Mouse (Mus musculus) MEL (cell line): Measurements from ENCODE around the gene Fam173a. TPM values are rescaled to one million over a fixed set of nuclear protein-coding genes. Genes with fewer than 3 reads are reported as not detected.

Source experiments
- DNase-seq: peaks from one replicate; pipeline ENCODE4 v3.0.0; 2011; ENCODE audit warnings: low read depth, low spot score
- H3K27ac ChIP-seq: 2 replicates; pipeline ENCODE4 v1.5.1; 2012; ENCODE audit warnings: low read depth, mild to moderate bottlenecking, control low read depth, low read length, moderate library complexity; ENCODE audit not compliant: control insufficient read depth
- H3K27me3 ChIP-seq, 2 experiments: fragments of 150-350 bp in 1 of 2; sonication (generic) in 1 of 2; 2 replicates each; pipeline ENCODE4 v1.6.1; 2012; ENCODE audit warnings: low read length in 2 of 2, mild to moderate bottlenecking in 2 of 2, improper control_type of control experiment in 1 of 2, moderate library complexity in 1 of 2; ENCODE audit not compliant: insufficient read depth in 2 of 2, control insufficient read depth in 1 of 2
- H3K36me3 ChIP-seq, 2 experiments: 2 replicates each; pipeline ENCODE4 v1.6.1; 2012 to 2014; ENCODE audit warnings: low read length in 2 of 2, improper control_type of control experiment in 1 of 2, inconsistent platforms in 1 of 2, mild to moderate bottlenecking in 1 of 2; ENCODE audit not compliant: insufficient read depth in 2 of 2, control insufficient read depth in 1 of 2
- H3K4me1 ChIP-seq, 2 experiments: fragments of 150-350 bp in 1 of 2; sonication (generic) in 1 of 2; 2 replicates each; pipeline ENCODE4 v1.6.1; 2012; ENCODE audit warnings: low read length in 2 of 2, improper control_type of control experiment in 1 of 2, mild to moderate bottlenecking in 1 of 2; ENCODE audit not compliant: insufficient read depth in 2 of 2, control insufficient read depth in 1 of 2
- H3K4me3 ChIP-seq, 2 experiments: fragments of 150-350 bp in 1 of 2; sonication (generic) in 1 of 2; 2 replicates each; pipeline ENCODE4 v1.5.1; 2012; ENCODE audit warnings: low read depth in 2 of 2, low read length in 2 of 2, mild to moderate bottlenecking in 2 of 2, moderate library complexity in 2 of 2, control low read depth in 1 of 2, improper control_type of control experiment in 1 of 2; ENCODE audit not compliant: control insufficient read depth in 1 of 2, insufficient read depth in 1 of 2
- H3K79me2 ChIP-seq: 2 replicates; pipeline ENCODE4 v1.6.1; 2012; ENCODE audit warnings: mild to moderate bottlenecking, low read length, moderate library complexity; ENCODE audit not compliant: control insufficient read depth, poor library complexity, insufficient read depth
- H3K9ac ChIP-seq: 2 replicates; pipeline ENCODE4 v1.6.1; 2012; ENCODE audit warnings: low read depth, mild to moderate bottlenecking, control low read depth, low read length, moderate library complexity; ENCODE audit not compliant: control insufficient read depth, poor library complexity, severe bottlenecking
- H3K9me3 ChIP-seq: fragments of 150-350 bp; sonication (generic); replicated peaks from 2 replicates; pipeline ENCODE4 v1.6.1; 2012; ENCODE audit warnings: mild to moderate bottlenecking, low read length, improper control_type of control experiment, moderate library complexity; ENCODE audit not compliant: insufficient read depth
- CHD2 ChIP-seq: IDR thresholded peaks from 2 replicates; pipeline ENCODE4 v1.6.1; 2011; ENCODE audit warnings: low read length, improper control_type of control experiment
- EP300 ChIP-seq, 2 experiments: IDR thresholded peaks; 2 replicates each; pipeline ENCODE4 v1.6.1; 2011; ENCODE audit warnings: improper control_type of control experiment in 2 of 2, low read length in 2 of 2, low read depth in 1 of 2, mild to moderate bottlenecking in 1 of 2
- JUND ChIP-seq: IDR thresholded peaks from 2 replicates; pipeline ENCODE4 v1.6.1; 2011; ENCODE audit warnings: low read depth, mild to moderate bottlenecking, improper control_type of control experiment, low read length
- MEF2A ChIP-seq: IDR thresholded peaks from 2 replicates; pipeline ENCODE4 v1.6.1; 2014; ENCODE audit warnings: low read depth, mild to moderate bottlenecking, inconsistent platforms, low read length, improper control_type of control experiment; ENCODE audit not compliant: poor library complexity, insufficient replicate concordance, severe bottlenecking; ENCODE audit errors: extremely low read depth
- POLR2AphosphoS2 ChIP-seq: IDR thresholded peaks from 2 replicates; pipeline ENCODE4 v1.6.1; 2011; ENCODE audit warnings: low read length, improper control_type of control experiment
- RCOR1 ChIP-seq: IDR thresholded peaks from 2 replicates; pipeline ENCODE4 v1.6.1; 2012; ENCODE audit warnings: low read depth, mild to moderate bottlenecking, inconsistent platforms, low read length, improper control_type of control experiment
- TCF12 ChIP-seq: IDR thresholded peaks from 2 replicates; pipeline ENCODE4 v1.6.1; 2014; ENCODE audit warnings: low read depth, mild to moderate bottlenecking, inconsistent platforms, low read length, improper control_type of control experiment, moderate library complexity
- USF1 ChIP-seq: IDR thresholded peaks from 2 replicates; pipeline ENCODE4 v1.6.1; 2014; ENCODE audit warnings: low read depth, mild to moderate bottlenecking, inconsistent platforms, low read length, improper control_type of control experiment, moderate library complexity
- ZKSCAN1 ChIP-seq: IDR thresholded peaks from 2 replicates; pipeline ENCODE4 v1.6.1; 2012; ENCODE audit warnings: low read depth, mild to moderate bottlenecking, inconsistent platforms, low read length, improper control_type of control experiment, moderate library complexity
- ZNF384 ChIP-seq: IDR thresholded peaks from 2 replicates; pipeline ENCODE4 v1.6.1; 2012; ENCODE audit warnings: low read depth, mild to moderate bottlenecking, inconsistent platforms, low read length, improper control_type of control experiment
- polyA plus RNA-seq, 2 experiments: library from polyadenylated mRNA; stranded (reverse) in 1 of 2; unstranded in 1 of 2; fragments of >175 nt in 1 of 2; fragments of >200 nt in 1 of 2; gene quantifications; 2 replicates each; pipeline versions ENCODE4 v1.2.1 to v1.2.4; 2012; ENCODE audit warnings: low replicate concordance in 2 of 2, low read depth in 1 of 2; ENCODE audit not compliant: insufficient read length in 2 of 2, insufficient read depth in 1 of 2, missing spikeins in 1 of 2
- total RNA-seq: library from RNA; depleted of rRNA; stranded (reverse); fragments of 300-350 nt; gene quantifications from 2 replicates; pipeline ENCODE4 v1.2.3, GENCODE M21; 2012

The Fam173a gene
- total and polyA plus RNA-seq, 3 experiments: 36.6 to 39.0 TPM; not detected in 1

GRCm38 (mm10) chr17:25755086-25755485 lies 37.6 kb downstream of the Fam173a start:
- Histone ChIP-seq H3K27me3 (peaks cover 0 to 10% of the 10 kb centered on the region in 2 experiments; a peak in 3 of 4 replicates), H3K27ac (no peak overlapping the region), H3K9me3 (no peaks in the 10 kb centered on the region), H3K79me2 (no peaks in the 10 kb centered on the region), H3K36me3 (no peaks in the 10 kb centered on the region), H3K4me1 (no peaks in the 10 kb centered on the region), H3K9ac (no peak overlapping the region), H3K4me3 (no peak overlapping the region)
- no peak for DNase-seq
- TF ChIP-seq ZKSCAN1: no peak

DNA sequence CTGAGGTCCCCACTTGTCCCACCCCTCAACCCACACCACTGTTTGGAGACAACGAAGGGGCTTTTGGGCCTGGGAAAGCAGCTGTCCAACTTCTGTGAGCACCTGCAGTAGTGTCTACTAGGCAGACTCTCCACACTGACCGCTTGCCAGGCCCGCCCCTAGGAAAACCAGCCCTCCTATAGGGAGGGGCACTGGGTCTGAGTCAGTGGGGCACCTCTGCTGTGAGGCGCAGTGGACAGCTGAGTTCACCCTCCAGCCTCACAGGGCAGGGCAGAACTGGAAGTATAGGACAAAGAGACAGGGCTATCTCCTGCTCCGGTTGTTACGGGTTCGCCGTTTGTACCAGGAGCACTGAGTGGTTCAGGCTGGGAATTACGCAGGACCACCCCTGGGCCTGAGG lies 38.5 kb downstream of the Fam173a start, which contains the start of gene Msln:
Gene Msln (minus strand): TSS at position 138 of the 400 bp plus-strand sequence.
- no peak within 1 kb of the TSS for H3K27ac ChIP-seq
- TF ChIP-seq JUND (no peak), RCOR1 (no peak), TCF12 (no peak), ZNF384 (no peak), USF1 (no peak), EP300 (IDR thresholded peaks at IDR 0.05; ENCODE audit: low read depth in 1 of 2, low read length in 2 of 2) (no peak), MEF2A (no peak), POLR2AphosphoS2 (no peak), CHD2 (no peak)
- H3K4me3 ChIP-seq: no peak within 1 kb of the TSS
- H3K9me3 ChIP-seq: no peaks in the 10 kb centered on the region
- H3K9ac ChIP-seq: no peak within 1 kb of the TSS
- no peaks in the 10 kb centered on the region for H3K79me2 ChIP-seq
- peaks cover 0 to 10% of the 10 kb centered on the region in 2 experiments; a peak in 3 of 4 replicates for H3K27me3 ChIP-seq
- H3K36me3 ChIP-seq: no peaks in the 10 kb centered on the region
- no peak for DNase-seq
- no peaks in the 10 kb centered on the region for H3K4me1 ChIP-seq

DNA sequence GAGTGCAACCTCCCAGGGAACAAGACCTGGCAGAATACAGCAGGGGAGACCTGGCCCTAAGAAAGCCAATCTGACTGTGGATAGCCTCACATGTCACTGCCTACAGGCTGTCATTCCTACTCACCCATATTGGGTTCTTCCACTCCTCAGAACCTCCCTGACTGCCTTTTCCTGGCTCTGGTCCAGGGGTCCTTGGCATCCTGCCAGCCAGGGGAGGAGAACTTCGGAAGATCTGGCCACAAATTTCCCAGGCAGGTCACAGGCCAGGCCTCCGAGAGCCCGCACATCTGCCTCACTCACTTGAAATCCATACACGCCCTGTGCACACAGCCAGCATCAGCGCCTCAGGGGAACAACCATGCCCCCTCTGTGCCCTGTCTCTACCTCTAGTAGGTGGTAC lies 41.3 kb downstream of the Fam173a start:
- no peak for DNase-seq
- H3K79me2 ChIP-seq: no peaks in the 10 kb centered on the region
- H3K9ac ChIP-seq: no peak overlapping the region
- H3K4me1 ChIP-seq: no peaks in the 10 kb centered on the region
- TF ChIP-seq EP300 (IDR thresholded peaks at IDR 0.05; ENCODE audit: low read depth in 1 of 2, low read length in 2 of 2) (no peak), POLR2AphosphoS2 (no peak)
- no peaks in the 10 kb centered on the region for H3K9me3 ChIP-seq
- no peak overlapping the region for H3K27ac ChIP-seq
- peaks cover 0 to 1% of the 10 kb centered on the region in 2 experiments; a peak in 1 of 4 replicates for H3K27me3 ChIP-seq
- H3K4me3 ChIP-seq: no peak overlapping the region
- no peaks in the 10 kb centered on the region for H3K36me3 ChIP-seq
